ENCODE assay signal across 25 mouse cellular contexts in the genomic region with DNA sequence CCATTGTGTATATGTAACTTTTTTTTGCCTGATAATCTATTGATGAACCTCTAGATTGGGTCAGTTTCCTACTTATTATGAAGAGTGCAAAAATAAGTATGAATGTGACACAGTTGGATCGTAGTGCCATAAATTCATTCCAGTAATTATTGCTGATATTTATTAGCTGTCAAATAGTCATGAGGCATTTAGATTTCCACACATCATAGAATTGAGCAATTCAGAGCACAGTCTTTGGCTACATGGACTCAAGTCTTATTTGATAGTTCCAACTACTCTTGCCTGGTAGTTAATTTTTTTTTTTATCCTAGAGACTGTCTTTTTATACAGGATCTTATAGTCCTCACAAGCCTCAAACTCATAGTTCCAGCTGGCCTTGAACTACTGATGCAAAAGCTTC.
"Had no signal": no experiment of that assay in that cellular context is flagged by ENCODE, and none has a peak within 500 bp of the region (broad histone marks: within the 10 kb centered on the region; RNA-seq: fewer than 3 reads in every experiment).

No protein-coding gene starts in this region.

- H3K27me3 ChIP-seq: heart, embryonic 12.5 days; hindbrain, embryonic 12.5 days; intestine, embryonic 15.5 days; limb, embryonic 12.5 days had no signal

- ATAC-seq: hindbrain, embryonic 16.5 days; inflammation-experienced regulatory T-cells, adult 6 months; intestine, embryonic 15.5 days; intestine, postnatal 0 days had no signal

- H3K9me3 ChIP-seq: heart, embryonic 10.5 days; heart, embryonic 12.5 days; hindbrain, embryonic 10.5 days; hindbrain, embryonic 12.5 days; intestine, embryonic 15.5 days; limb, embryonic 10.5 days; limb, embryonic 12.5 days had no signal

- H3K27ac ChIP-seq: gastrocnemius, adult 2 months; heart, embryonic 10.5 days; hindbrain, embryonic 10.5 days; hindbrain, embryonic 12.5 days; hindbrain, embryonic 14.5 days; intestine, embryonic 15.5 days; layer of hippocampus, adult 2 months; left cerebral cortex, adult 2 months; limb, embryonic 10.5 days; limb, embryonic 12.5 days had no signal

- H3K9ac ChIP-seq: heart, embryonic 12.5 days; hindbrain, embryonic 12.5 days; hindbrain, embryonic 14.5 days; intestine, embryonic 15.5 days; limb, embryonic 12.5 days had no signal

- H3K4me1 ChIP-seq: heart, embryonic 10.5 days; heart, embryonic 12.5 days; hindbrain, embryonic 10.5 days; hindbrain, embryonic 12.5 days; intestine, embryonic 15.5 days; limb, embryonic 10.5 days; limb, embryonic 12.5 days had no signal

- H3K4me2 ChIP-seq: heart, embryonic 12.5 days; hindbrain, embryonic 12.5 days; hindbrain, embryonic 14.5 days; intestine, embryonic 15.5 days; limb, embryonic 12.5 days had no signal

- H3K4me3 ChIP-seq: gastrocnemius, adult 2 months; heart, embryonic 10.5 days; heart, embryonic 12.5 days; hindbrain, embryonic 10.5 days; hindbrain, embryonic 12.5 days; intestine, embryonic 15.5 days; layer of hippocampus, adult 2 months; left cerebral cortex, adult 2 months; limb, embryonic 10.5 days; limb, embryonic 12.5 days had no signal

- DNase-seq: gastrocnemius, adult 2 months; gastrocnemius, postnatal 10 days; gastrocnemius, postnatal 25 days; heart, adult 18-20 months; heart, postnatal 10 days; heart, postnatal 4 days; kidney, adult 18-20 months; kidney, adult 8-10 months; kidney, postnatal 10 days; kidney, postnatal 25 days; kidney, postnatal 4 days; liver had no signal

- H3K36me3 ChIP-seq: heart, embryonic 10.5 days; heart, embryonic 12.5 days; hindbrain, embryonic 10.5 days; hindbrain, embryonic 12.5 days; intestine, embryonic 15.5 days; limb, embryonic 10.5 days; limb, embryonic 12.5 days had no signal
